Mouse (Mus musculus): ENCODE data around the gene Chd2.

- TF ChIP-seq CTCF (IDR thresholded peaks at IDR 0.05; ENCODE audit: extremely low read depth, insufficient read depth, insufficient read length, insufficient replicate concordance) (no peak), POLR2A (IDR thresholded peaks at IDR 0.05; ENCODE audit: low read depth, low read length) (no peak)
Measured at GRCm38 (mm10) chr7:73559853-73560190, 18.2 kb upstream of the Chd2 start.
